Mouse (Mus musculus) limb, embryonic 12.5 days (tissue): ENCODE results near the gene Zbed5. TPM values are rescaled to one million over a fixed set of nuclear protein-coding genes. Genes with fewer than 3 reads are reported as not detected.

Experiments
- ATAC-seq: fragments of 200-750 bp; cut with Nextera tagmentation; 2 replicates; pipeline ENCODE4 v1.8.0; 2017; ENCODE audit warnings: low read depth, moderate TSS enrichment; ENCODE audit not compliant: insufficient number of reproducible peaks, insufficient read depth, low FRiP score, low TSS enrichment
- H3K27ac ChIP-seq: fragments of 300-500 bp; sonication (generic); 2 replicates; pipeline ENCODE4 v1.5.1; 2016; ENCODE audit warnings: mild to moderate bottlenecking, moderate library complexity
- H3K27me3 ChIP-seq: fragments of 300-500 bp; sonication (generic); 2 replicates; pipeline ENCODE4 v1.6.1; 2016; ENCODE audit warnings: mild to moderate bottlenecking, moderate library complexity
- H3K36me3 ChIP-seq: fragments of 300-500 bp; sonication (generic); 2 replicates; pipeline ENCODE4 v1.6.1; 2016; ENCODE audit warnings: mild to moderate bottlenecking, moderate library complexity
- H3K4me1 ChIP-seq: fragments of 300-500 bp; sonication (generic); replicated peaks from 2 replicates; pipeline ENCODE4 v1.6.1; 2016
- H3K4me2 ChIP-seq: fragments of 300-500 bp; sonication (generic); 2 replicates; pipeline ENCODE4 v1.6.1; 2016; ENCODE audit warnings: mild to moderate bottlenecking, moderate library complexity
- H3K4me3 ChIP-seq: fragments of 300-500 bp; sonication (generic); replicated peaks from 2 replicates; pipeline ENCODE4 v1.5.1; 2016; ENCODE audit warnings: mild to moderate bottlenecking
- H3K9ac ChIP-seq: fragments of 300-500 bp; sonication (generic); replicated peaks from 2 replicates; pipeline ENCODE4 v1.6.1; 2016; ENCODE audit warnings: mild to moderate bottlenecking, moderate library complexity
- H3K9me3 ChIP-seq: fragments of 300-500 bp; sonication (generic); 2 replicates; pipeline ENCODE4 v1.6.1; 2016; ENCODE audit warnings: mild to moderate bottlenecking, moderate library complexity
- WGBS: fragments of 180-500 bp; shearing (Covaris S2); methylation state at CpG from one replicate; pipeline ENCODE4 v1.1.7; 2016; 5-methylcytosine and 5-hydroxymethylcytosine counted together
- polyA plus RNA-seq: library from polyadenylated mRNA; unstranded; fragments of >200 nt; fragmentation: Nextera tagmentation; extraction: Ambion mirVana; gene quantifications from 2 replicates; pipeline ENCODE4 v1.2.1, GENCODE M21; 2016

Gene Zbed5
- 10.9 and 11.9 TPM in 2 replicates for polyA plus RNA-seq

DNA sequence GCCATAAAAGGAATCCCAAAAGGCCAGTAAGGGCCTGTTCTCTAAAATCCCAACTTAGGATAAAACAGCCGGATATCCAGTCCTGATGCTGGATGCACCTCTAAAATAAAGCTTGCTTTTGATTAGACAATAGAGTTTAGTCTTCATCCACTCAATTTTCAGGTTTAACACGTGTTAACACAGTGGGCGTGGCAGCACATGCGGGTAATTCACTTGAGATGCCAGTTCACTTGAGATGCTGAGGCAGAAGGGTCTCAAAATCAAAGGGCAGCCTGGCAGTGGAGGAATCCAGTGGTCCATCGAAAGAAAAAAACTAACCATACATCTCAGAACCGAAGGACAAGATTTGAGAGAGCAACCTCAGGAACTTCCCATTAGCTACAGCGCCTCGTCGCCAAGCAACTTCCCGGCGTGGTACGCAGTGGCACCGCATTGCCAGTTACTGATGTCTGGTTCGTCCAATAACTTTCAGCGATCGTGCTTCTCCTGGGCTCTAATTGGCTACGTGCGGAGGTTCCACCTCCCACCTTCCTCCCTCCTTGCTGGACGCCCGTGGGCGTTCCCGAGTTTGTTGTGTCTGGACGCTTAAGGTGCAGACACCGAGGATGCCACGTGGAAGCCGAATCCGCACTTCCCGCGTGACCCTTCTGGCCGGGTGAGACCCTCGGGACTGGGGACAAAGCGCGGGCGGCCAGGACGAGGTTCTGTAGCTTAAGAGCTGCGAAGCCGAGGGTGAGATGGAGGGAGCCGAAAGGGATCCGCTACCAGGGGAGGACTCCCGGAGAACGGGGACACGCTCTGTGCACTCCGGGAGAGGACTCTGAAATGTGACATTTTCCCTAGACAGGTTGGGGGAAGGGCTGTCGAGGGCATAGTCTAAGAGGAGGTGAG lies at the start of gene Zbed5:
TSS of gene Zbed5 (plus strand) at position 526 of the 891 bp plus-strand sequence.
- Histone ChIP-seq H3K4me3 (peak within 1 kb of the TSS; percentile 69), H3K4me2 (peak within 1 kb of the TSS; percentile 84), H3K4me1 (peaks cover 19% of the 10 kb centered on the region), H3K27ac (peak within 1 kb of the TSS; percentile 57; the same call in 1 of the 2 replicates), H3K9me3 (no peaks in the 10 kb centered on the region), H3K36me3 (peaks cover 4% of the 10 kb centered on the region; the same call in 1 of the 2 replicates), H3K9ac (peak within 1 kb of the TSS; percentile 63), H3K27me3 (no peaks in the 10 kb centered on the region)
- under 1% methylated on average over 44 of the region's 44 CpGs for WGBS
- ATAC-seq, result peak; percentile 96

DNA sequence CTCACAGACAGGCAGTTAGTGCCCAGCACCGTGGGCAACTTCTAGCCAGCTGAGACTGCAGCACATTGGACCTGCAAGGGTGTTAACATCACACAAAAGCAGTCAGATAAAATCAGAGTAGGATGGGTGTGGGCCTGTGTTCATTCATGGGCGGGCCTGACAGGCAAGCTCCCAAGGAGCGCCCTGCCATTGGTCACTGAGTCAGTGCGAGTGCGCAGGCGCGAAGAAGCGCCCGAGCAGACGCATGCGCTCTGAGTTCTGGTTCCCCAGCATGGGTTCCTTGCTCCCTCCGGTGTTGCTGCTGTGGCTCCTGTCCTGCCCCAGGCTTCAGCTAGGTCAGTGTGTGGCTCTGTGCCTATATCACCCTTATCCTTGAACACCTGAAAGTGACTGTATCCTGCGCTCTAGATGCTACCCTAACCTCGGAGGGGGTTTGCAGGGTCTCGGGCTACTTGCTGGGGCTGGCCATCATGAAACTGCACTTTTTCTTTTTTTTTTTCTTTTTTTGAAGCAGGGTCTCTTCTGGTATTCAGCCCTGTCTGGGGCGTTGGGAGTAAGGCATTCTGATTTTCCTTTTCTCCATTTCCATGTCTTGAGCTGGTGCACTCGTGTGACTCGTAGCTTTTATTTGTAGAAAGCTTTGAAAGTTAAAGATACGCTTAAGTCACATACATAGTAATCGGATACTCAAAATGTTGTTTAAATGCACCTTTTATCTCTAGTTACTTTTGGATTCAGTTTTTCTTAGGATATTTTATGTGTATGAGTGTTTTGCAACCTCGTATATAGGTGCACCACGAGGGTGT lies 48.6 kb upstream of the Zbed5 start, which contains the start of gene Sumf2:
TSS of gene Sumf2 (plus strand) at position 235 of the 806 bp plus-strand sequence.
- peak within 1 kb of the TSS; percentile 69 for H3K4me2 ChIP-seq
- H3K9ac ChIP-seq, result peak within 1 kb of the TSS; percentile 73
- WGBS, result 13% methylated on average over 22 of the region's 22 CpGs
- peaks cover 7% of the 10 kb centered on the region for H3K4me1 ChIP-seq
- peak within 1 kb of the TSS; percentile 77 for H3K27ac ChIP-seq
- ATAC-seq, result peak; percentile 91
- peak within 1 kb of the TSS; percentile 64 for H3K4me3 ChIP-seq
- peaks cover 43% of the 10 kb centered on the region for H3K36me3 ChIP-seq
- H3K9me3 ChIP-seq, result no peaks in the 10 kb centered on the region
- H3K27me3 ChIP-seq, result no peaks in the 10 kb centered on the region

DNA sequence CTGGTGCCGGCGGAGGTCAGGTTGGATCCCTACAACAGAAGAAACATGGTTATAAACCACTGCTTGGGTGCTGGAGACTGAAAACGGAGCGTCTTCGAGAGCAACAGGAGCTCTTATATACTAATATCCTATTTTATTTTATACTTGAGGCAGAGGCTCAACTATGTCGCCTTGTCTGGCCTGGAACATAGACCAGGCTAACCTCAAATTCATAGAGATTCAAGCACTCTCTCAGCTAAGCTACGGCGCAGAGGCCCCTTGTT lies 48.0 kb upstream of the Zbed5 start:
- no peak; the same call in 1 of the 2 replicates for ATAC-seq
- peak overlapping the region; percentile 64 for H3K4me3 ChIP-seq
- H3K27ac ChIP-seq, result no peak overlapping the region
- peak overlapping the region; percentile 69 for H3K4me2 ChIP-seq
- H3K9ac ChIP-seq, result peak overlapping the region; percentile 73
- H3K36me3 ChIP-seq, result peaks cover 46% of the 10 kb centered on the region
- H3K9me3 ChIP-seq, result no peaks in the 10 kb centered on the region
- H3K4me1 ChIP-seq, result peaks cover 7% of the 10 kb centered on the region
- 60% methylated on average over 8 of the region's 8 CpGs for WGBS
- H3K27me3 ChIP-seq, result no peaks in the 10 kb centered on the region

DNA sequence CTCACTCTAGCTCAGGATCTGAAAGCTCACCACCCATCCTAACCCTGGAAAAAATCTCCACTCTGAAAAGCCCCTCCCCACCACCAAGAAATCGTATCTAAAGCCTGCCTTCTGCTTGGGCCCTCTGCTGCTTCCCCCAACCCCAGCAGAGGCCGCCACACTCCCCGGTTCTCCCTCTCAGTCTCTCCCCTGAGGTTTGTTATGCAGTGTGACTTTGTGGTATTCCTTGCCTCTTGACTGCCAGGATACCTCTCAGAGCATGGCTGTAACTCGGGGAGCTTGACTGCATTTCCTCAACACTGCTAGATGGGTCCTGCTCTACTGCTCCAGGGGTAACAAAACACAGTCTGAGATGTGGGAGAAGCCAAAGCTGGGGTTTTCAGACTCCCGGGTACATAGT lies 40.4 kb upstream of the Zbed5 start:
- no peak overlapping the region for H3K4me3 ChIP-seq
- no peaks in the 10 kb centered on the region for H3K27me3 ChIP-seq
- H3K9ac ChIP-seq, result no peak overlapping the region
- no peak overlapping the region for H3K27ac ChIP-seq
- H3K9me3 ChIP-seq, result no peaks in the 10 kb centered on the region
- WGBS, result 50% methylated on average over 5 of the region's 5 CpGs
- no peak overlapping the region for H3K4me2 ChIP-seq
- H3K4me1 ChIP-seq, result no peaks in the 10 kb centered on the region
- H3K36me3 ChIP-seq, result peaks cover 86% of the 10 kb centered on the region
- no peak for ATAC-seq

GRCm38 (mm10) chr5:129856414-129856813 lies 39.1 kb upstream of the Zbed5 start:
- 86% methylated on average over 5 of the region's 5 CpGs for WGBS
- no peak overlapping the region for H3K4me2 ChIP-seq
- no peaks in the 10 kb centered on the region for H3K27me3 ChIP-seq
- peaks cover 91% of the 10 kb centered on the region for H3K36me3 ChIP-seq
- H3K9me3 ChIP-seq, result no peaks in the 10 kb centered on the region
- ATAC-seq, result no peak
- no peaks in the 10 kb centered on the region for H3K4me1 ChIP-seq
- H3K27ac ChIP-seq, result no peak overlapping the region
- H3K9ac ChIP-seq, result no peak overlapping the region
- H3K4me3 ChIP-seq, result no peak overlapping the region

- Histone ChIP-seq H3K4me3 (no peak overlapping the region), H3K27me3 (no peaks in the 10 kb centered on the region; the same call in 1 of the 2 replicates), H3K27ac (no peak overlapping the region), H3K9me3 (no peaks in the 10 kb centered on the region; the same call in 1 of the 2 replicates), H3K4me1 (0 out of 2 replicates have a peak, but pooled peaks cover 4% of the 10 kb centered on the region), H3K4me2 (no peak overlapping the region), H3K36me3 (peaks cover 54% of the 10 kb centered on the region), H3K9ac (no peak overlapping the region)
- WGBS, result 98% methylated on average over 6 of the region's 6 CpGs
- no peak for ATAC-seq
Observed at GRCm38 (mm10) chr5:129862325-129862724, 33.2 kb upstream of the Zbed5 start.

- no peaks in the 10 kb centered on the region; the same call in 1 of the 2 replicates for H3K9me3 ChIP-seq
- no peak overlapping the region for H3K4me3 ChIP-seq
- H3K36me3 ChIP-seq, result peaks cover 35% of the 10 kb centered on the region
- H3K4me2 ChIP-seq, result peak overlapping the region; percentile 31
- no peak overlapping the region for H3K27ac ChIP-seq
- WGBS, result 13% methylated on average over 18 of the region's 18 CpGs
- no peaks in the 10 kb centered on the region; the same call in 1 of the 2 replicates for H3K27me3 ChIP-seq
- H3K9ac ChIP-seq, result 0 out of 2 replicates have a peak overlapping the region, but pooled peaks have one; percentile 8
- H3K4me1 ChIP-seq, result 0 out of 2 replicates have a peak, but pooled peaks cover 4% of the 10 kb centered on the region
- ATAC-seq, result no peak
Observed at GRCm38 (mm10) chr5:129864467-129864866, 31.1 kb upstream of the Zbed5 start.

DNA sequence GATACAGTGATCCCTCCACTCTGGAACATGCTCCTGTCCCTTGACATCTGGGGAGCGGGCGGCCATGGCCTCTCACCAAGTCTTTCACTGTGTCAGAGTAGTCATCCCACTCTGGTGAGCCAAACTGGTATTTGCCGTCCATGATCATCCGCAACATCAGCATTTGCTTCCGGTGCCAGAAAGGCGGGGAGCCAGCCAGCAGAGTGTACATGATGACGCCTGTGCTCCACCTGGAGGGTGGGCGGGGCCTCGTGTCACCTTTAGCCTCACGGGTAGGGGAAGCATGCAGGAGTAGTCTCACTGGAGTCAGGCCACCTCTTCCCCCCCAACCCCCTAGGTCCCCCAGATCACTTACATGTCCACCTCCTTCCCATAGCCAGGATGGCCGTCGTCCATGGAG lies 29.7 kb upstream of the Zbed5 start:
- Histone ChIP-seq H3K4me2 (no peak overlapping the region), H3K9me3 (no peaks in the 10 kb centered on the region; the same call in 1 of the 2 replicates), H3K36me3 (peaks cover 21% of the 10 kb centered on the region), H3K27ac (no peak overlapping the region), H3K9ac (no peak overlapping the region), H3K4me3 (no peak overlapping the region), H3K4me1 (0 out of 2 replicates have a peak, but pooled peaks cover 4% of the 10 kb centered on the region), H3K27me3 (no peaks in the 10 kb centered on the region; the same call in 1 of the 2 replicates)
- no peak for ATAC-seq
- WGBS, result 83% methylated on average over 12 of the region's 12 CpGs

- 91% methylated on average over 19 of the region's 19 CpGs for WGBS
- H3K4me2 ChIP-seq, result no peak overlapping the region
- 0 out of 2 replicates have a peak, but pooled peaks cover under 1% of the 10 kb centered on the region for H3K4me1 ChIP-seq
- no peak for ATAC-seq
- H3K4me3 ChIP-seq, result no peak overlapping the region
- H3K9me3 ChIP-seq, result no peaks in the 10 kb centered on the region
- no peaks in the 10 kb centered on the region; the same call in 1 of the 2 replicates for H3K27me3 ChIP-seq
- no peak overlapping the region for H3K9ac ChIP-seq
- no peak overlapping the region for H3K27ac ChIP-seq
- H3K36me3 ChIP-seq, result no peaks in the 10 kb centered on the region
Observed at GRCm38 (mm10) chr5:129869238-129869995, 26.1 kb upstream of the Zbed5 start.

- H3K36me3 ChIP-seq, result no peaks in the 10 kb centered on the region
- H3K27ac ChIP-seq, result no peak overlapping the region
- no peak overlapping the region for H3K4me3 ChIP-seq
- ATAC-seq, result no peak
- no peak overlapping the region for H3K9ac ChIP-seq
- no peaks in the 10 kb centered on the region for H3K27me3 ChIP-seq
- WGBS, result 83% methylated on average over 2 of the region's 2 CpGs
- no peak overlapping the region for H3K4me2 ChIP-seq
- no peaks in the 10 kb centered on the region for H3K4me1 ChIP-seq
- no peaks in the 10 kb centered on the region for H3K9me3 ChIP-seq
Observed at GRCm38 (mm10) chr5:129871238-129871637, 24.3 kb upstream of the Zbed5 start.
